Mouse (Mus musculus) hindbrain, embryonic 16.5 days (tissue): ENCODE results near the gene Cabp7. TPM values are rescaled to one million over a fixed set of nuclear protein-coding genes. Genes with fewer than 3 reads are reported as not detected.
"Not testable (repeated sequence)": the region's sequence is repeated elsewhere in the genome, so short reads cannot be mapped to it uniquely, and the experiment has no call there.

Experiments used
- ATAC-seq: fragments of 200-750 bp; cut with Nextera tagmentation; 2 replicates; pipeline ENCODE4 v1.8.0; 2017; ENCODE audit warnings: moderate TSS enrichment, moderate library complexity
- H3K27ac ChIP-seq: fragments of 300-500 bp; sonication (generic); 2 replicates; pipeline ENCODE4 v1.5.1; 2014; ENCODE audit warnings: low read depth, mild to moderate bottlenecking, control low read depth, low read length, moderate library complexity
- H3K27me3 ChIP-seq: fragments of 300-500 bp; sonication (generic); replicated peaks from 2 replicates; pipeline ENCODE4 v1.6.1; 2014; ENCODE audit warnings: low read length; ENCODE audit not compliant: control insufficient read depth, insufficient read depth
- H3K36me3 ChIP-seq: fragments of 300-500 bp; sonication (generic); 2 replicates; pipeline ENCODE4 v1.6.1; 2014; ENCODE audit warnings: mild to moderate bottlenecking, low read length, moderate library complexity, mixed read lengths; ENCODE audit not compliant: control insufficient read depth, insufficient read depth
- H3K4me1 ChIP-seq: fragments of 300-500 bp; sonication (generic); 2 replicates; pipeline ENCODE4 v1.6.1; 2014; ENCODE audit warnings: low read depth, low read length; ENCODE audit not compliant: control insufficient read depth, insufficient read depth
- H3K4me2 ChIP-seq: fragments of 300-500 bp; sonication (generic); 2 replicates; pipeline ENCODE4 v1.6.1; 2014; ENCODE audit warnings: mild to moderate bottlenecking, low read length, control low read depth, moderate library complexity
- H3K4me3 ChIP-seq: fragments of 300-500 bp; sonication (generic); 2 replicates; pipeline ENCODE4 v1.5.1; 2014; ENCODE audit warnings: mild to moderate bottlenecking, low read length, control low read depth, moderate library complexity
- H3K9ac ChIP-seq: fragments of 300-500 bp; sonication (generic); 2 replicates; pipeline ENCODE4 v1.6.1; 2014; ENCODE audit warnings: low read depth, mild to moderate bottlenecking, control low read depth, low read length, moderate library complexity
- H3K9me3 ChIP-seq: fragments of 300-500 bp; sonication (generic); 2 replicates; pipeline ENCODE4 v1.6.1; 2014; ENCODE audit warnings: mild to moderate bottlenecking, low read length, moderate library complexity; ENCODE audit not compliant: control insufficient read depth
- WGBS: fragments of 180-500 bp; shearing (Covaris S2); extraction: QIAGEN DNeasy Blood & Tissue Kit; methylation state at CpG from one replicate; pipeline ENCODE4 v1.1.7; 2014; 5-methylcytosine and 5-hydroxymethylcytosine counted together
- polyA plus RNA-seq: library from polyadenylated mRNA; unstranded; fragments of >200 nt; fragmentation: Nextera tagmentation; extraction: Ambion mirVana; gene quantifications from 2 replicates; pipeline ENCODE4 v1.2.1, GENCODE M21; 2015

Gene Cabp7
- polyA plus RNA-seq, 1 experiment from 2014 or later: 2.0 TPM

- Histone ChIP-seq H3K4me1 (peaks cover 2% of the 10 kb centered on the region), H3K4me2 (no peak overlapping the region), H3K27me3 (no peaks in the 10 kb centered on the region), H3K36me3 (peaks cover 7% of the 10 kb centered on the region; the same call in 1 of the 2 replicates), H3K9me3 (no peaks in the 10 kb centered on the region), H3K27ac (no peak overlapping the region), H3K9ac (no peak overlapping the region), H3K4me3 (no peak overlapping the region)
- ATAC-seq: 0 out of 2 replicates have a peak, but pooled peaks have one; percentile 25
- 42% methylated on average over 7 of the region's 7 CpGs for WGBS
These were observed 25.5 kb downstream of the Cabp7 start for GRCm38 (mm10) chr11:4720900-4721580.

DNA sequence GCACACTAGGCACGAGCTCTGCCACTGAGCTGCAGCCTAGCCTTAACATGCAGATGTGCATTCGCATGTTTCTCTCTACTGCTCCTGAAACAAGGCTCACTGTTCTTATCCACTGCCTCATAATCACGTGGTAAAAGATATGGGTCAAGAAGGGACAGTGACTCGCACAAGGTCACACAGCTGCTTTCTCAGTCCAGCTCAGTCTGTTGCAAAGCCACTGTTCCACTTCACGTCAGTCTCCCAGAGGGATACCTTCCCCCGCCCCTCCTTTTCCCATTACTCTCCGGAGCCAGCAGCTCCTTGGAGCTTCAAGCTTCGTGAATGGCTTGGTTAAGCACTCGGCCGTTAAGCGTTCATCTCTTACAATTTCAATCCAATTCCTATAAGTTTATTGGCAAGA is 26.2 kb downstream of the Cabp7 start:
- ATAC-seq: no peak

DNA sequence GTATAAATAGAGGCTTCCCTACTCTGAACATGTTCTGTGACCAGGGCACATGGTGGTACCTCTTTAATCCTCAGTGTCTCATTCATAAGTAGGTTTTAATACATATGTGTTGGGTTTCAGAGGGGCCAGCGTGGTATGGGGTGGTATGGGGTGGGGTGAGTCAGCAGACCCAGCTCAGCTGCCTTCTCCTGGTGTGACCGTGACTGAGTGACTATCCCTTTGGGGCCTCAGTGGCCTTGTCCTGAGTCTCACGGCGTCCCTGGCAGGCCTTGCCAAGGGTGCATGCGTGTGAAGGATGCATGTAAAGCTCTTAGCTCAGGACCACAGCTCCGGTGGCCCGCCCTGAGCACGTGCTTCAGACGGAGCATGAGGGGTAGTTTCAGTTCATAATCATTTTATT is 26.6 kb downstream of the Cabp7 start:
- peak; percentile 18; the same call in 1 of the 2 replicates for ATAC-seq
- H3K27ac ChIP-seq: no peak overlapping the region
- 89% methylated on average over 9 of the region's 9 CpGs for WGBS
- H3K27me3 ChIP-seq: no peaks in the 10 kb centered on the region
- no peaks in the 10 kb centered on the region for H3K9me3 ChIP-seq
- no peak overlapping the region for H3K4me3 ChIP-seq
- H3K4me2 ChIP-seq: no peak overlapping the region
- peaks cover 7% of the 10 kb centered on the region; the same call in 1 of the 2 replicates for H3K36me3 ChIP-seq
- no peak overlapping the region for H3K9ac ChIP-seq
- peaks cover 2% of the 10 kb centered on the region for H3K4me1 ChIP-seq

More for the DNA sequence above, 26.2 kb downstream of the Cabp7 start:
- no peak overlapping the region for H3K4me3 ChIP-seq
- H3K36me3 ChIP-seq: peaks cover 7% of the 10 kb centered on the region; the same call in 1 of the 2 replicates
- 48% methylated on average over 11 of the region's 11 CpGs for whole genome bisulfite sequencing
- H3K27ac ChIP-seq: no peak overlapping the region
- H3K9ac ChIP-seq: no peak overlapping the region
- H3K27me3 ChIP-seq: no peaks in the 10 kb centered on the region
- no peak overlapping the region for H3K4me2 ChIP-seq
- H3K4me1 ChIP-seq: peaks cover 2% of the 10 kb centered on the region
- no peaks in the 10 kb centered on the region for H3K9me3 ChIP-seq

DNA sequence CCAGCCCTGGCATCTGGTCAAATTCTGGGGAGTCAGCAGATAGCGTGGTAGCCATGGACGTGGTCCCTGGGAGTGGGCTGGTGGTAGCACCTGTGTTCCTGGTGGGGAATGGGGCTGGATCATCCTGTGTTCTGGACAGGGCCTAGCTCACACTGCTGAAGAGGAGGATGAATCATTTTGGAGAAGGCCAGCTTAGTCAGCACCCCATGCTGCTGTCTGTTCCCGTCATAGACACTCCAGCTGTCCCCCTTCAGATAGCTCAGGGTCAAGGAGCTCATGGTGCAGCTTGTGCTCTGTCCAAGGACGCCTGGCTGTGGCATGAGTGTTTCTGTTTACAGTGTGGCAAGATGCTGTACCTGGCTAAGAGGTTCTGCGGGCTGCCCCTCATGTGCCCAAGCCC is 28.0 kb downstream of the Cabp7 start:
- Histone ChIP-seq H3K36me3 (peaks cover 5% of the 10 kb centered on the region; the same call in 1 of the 2 replicates), H3K9me3 (no peaks in the 10 kb centered on the region), H3K4me2 (no peak overlapping the region), H3K27ac (no peak overlapping the region), H3K9ac (no peak overlapping the region), H3K4me3 (no peak overlapping the region), H3K4me1 (peaks cover 2% of the 10 kb centered on the region), H3K27me3 (no peaks in the 10 kb centered on the region)
- no peak for ATAC-seq
- 85% methylated on average over 5 of the region's 5 CpGs for WGBS

- Histone ChIP-seq H3K27me3 (no peaks in the 10 kb centered on the region), H3K4me3 (no peak overlapping the region), H3K36me3 (no peaks in the 10 kb centered on the region), H3K4me1 (peaks cover 2% of the 10 kb centered on the region), H3K9ac (no peak overlapping the region), H3K4me2 (no peak overlapping the region), H3K27ac (no peak overlapping the region), H3K9me3 (no peaks in the 10 kb centered on the region)
- WGBS: 84% methylated on average over 5 of the region's 5 CpGs
- ATAC-seq: no peak
These were observed 29.9 kb downstream of the Cabp7 start for GRCm38 (mm10) chr11:4716530-4717236.

DNA sequence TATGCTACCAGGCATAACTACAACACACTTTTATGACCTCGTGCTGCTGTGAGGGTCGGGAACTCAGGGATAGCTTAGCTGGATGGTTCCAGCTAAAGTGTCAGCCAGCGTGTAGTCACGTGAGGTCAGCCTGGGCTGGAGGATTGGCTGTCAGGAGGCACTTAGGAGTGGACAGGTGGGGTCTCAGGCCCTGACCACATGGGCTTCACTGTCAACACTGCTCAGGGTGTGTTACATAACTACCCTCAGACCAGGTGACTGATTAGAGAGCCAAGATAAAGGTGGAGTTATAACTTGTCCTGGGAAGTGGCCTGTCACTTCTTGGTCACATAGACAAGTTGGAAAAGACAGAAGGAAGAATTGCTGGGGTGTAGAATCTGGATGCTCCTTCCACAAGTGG is 31.0 kb downstream of the Cabp7 start:
- no peak for ATAC-seq
- WGBS: 89% methylated on average over 4 of the region's 4 CpGs
- H3K27me3 ChIP-seq: no peaks in the 10 kb centered on the region
- peaks cover 2% of the 10 kb centered on the region; the same call in 1 of the 2 replicates for H3K4me1 ChIP-seq
- H3K36me3 ChIP-seq: no peaks in the 10 kb centered on the region
- no peak overlapping the region for H3K4me2 ChIP-seq
- no peak overlapping the region for H3K9ac ChIP-seq
- no peak overlapping the region for H3K4me3 ChIP-seq
- H3K27ac ChIP-seq: no peak overlapping the region
- no peaks in the 10 kb centered on the region for H3K9me3 ChIP-seq

DNA sequence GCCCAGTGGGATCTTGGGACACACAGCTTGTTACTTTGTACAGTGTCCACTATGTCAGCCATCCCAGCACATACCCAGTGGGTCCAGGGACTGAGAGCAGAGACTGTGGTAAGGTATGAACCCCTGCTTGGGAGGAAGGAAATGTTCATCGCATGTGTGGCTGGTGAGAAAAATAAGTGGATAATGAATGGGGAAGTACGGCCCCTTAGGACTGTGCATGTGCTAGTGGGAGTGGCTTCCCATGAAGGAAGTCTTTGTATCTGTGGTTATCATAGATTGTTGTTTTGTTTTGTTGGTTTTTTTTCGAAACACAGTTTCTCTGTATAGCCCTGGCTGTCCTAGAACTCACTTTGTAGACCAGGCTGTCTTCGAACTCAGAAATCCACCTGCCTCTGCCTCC is 31.9 kb downstream of the Cabp7 start:
- H3K4me2 ChIP-seq: no peak overlapping the region
- no peak overlapping the region for H3K27ac ChIP-seq
- H3K9ac ChIP-seq: no peak overlapping the region
- 93% methylated on average over 4 of the region's 4 CpGs for WGBS
- no peaks in the 10 kb centered on the region for H3K4me1 ChIP-seq
- no peak for ATAC-seq
- no peaks in the 10 kb centered on the region for H3K27me3 ChIP-seq
- no peaks in the 10 kb centered on the region for H3K36me3 ChIP-seq
- H3K9me3 ChIP-seq: no peaks in the 10 kb centered on the region
- no peak overlapping the region for H3K4me3 ChIP-seq

- H3K9ac ChIP-seq: no peak overlapping the region
- no peaks in the 10 kb centered on the region for H3K4me1 ChIP-seq
- no peak overlapping the region for H3K4me2 ChIP-seq
- H3K27me3 ChIP-seq: no peaks in the 10 kb centered on the region
- H3K9me3 ChIP-seq: no peaks in the 10 kb centered on the region
- no peak for ATAC-seq
- no peaks in the 10 kb centered on the region for H3K36me3 ChIP-seq
- no peak overlapping the region for H3K27ac ChIP-seq
- no peak overlapping the region for H3K4me3 ChIP-seq
These were observed 33.8 kb downstream of the Cabp7 start for GRCm38 (mm10) chr11:4712822-4713221.

GRCm38 (mm10) chr11:4710188-4710587 is 36.4 kb downstream of the Cabp7 start:
- not testable (repeated sequence) for H3K36me3 ChIP-seq, H3K4me3 ChIP-seq, H3K4me1 ChIP-seq, H3K27ac ChIP-seq, H3K27me3 ChIP-seq, H3K9me3 ChIP-seq, H3K4me2 ChIP-seq, H3K9ac ChIP-seq, ATAC-seq
- WGBS: 93% methylated on average over 4 of the region's 4 CpGs
